Mouse (Mus musculus) CH12.LX (cell line): ENCODE measurements around the gene Zfp987.
"Not testable (repeated sequence)": the region's sequence is repeated elsewhere in the genome, so short reads cannot be mapped to it uniquely, and the experiment has no call there.

ENCODE experiments used
- CTCF ChIP-seq, 2 experiments: IDR thresholded peaks in 1 of 2; conservative IDR thresholded peaks in 1 of 2; 2 replicates each; pipeline ENCODE4 v1.5.1; 2011 to 2012; ENCODE audit warnings: low read depth in 2 of 2, low read length in 2 of 2, improper control_type of control experiment in 1 of 2, inconsistent platforms in 1 of 2, mild to moderate bottlenecking in 1 of 2, moderate library complexity in 1 of 2
- ELF1 ChIP-seq: IDR thresholded peaks from 2 replicates; pipeline ENCODE4 v1.6.1; 2014; ENCODE audit warnings: low read depth, mild to moderate bottlenecking, inconsistent platforms, low read length, improper control_type of control experiment
- IRF4 ChIP-seq: IDR thresholded peaks from 2 replicates; pipeline ENCODE4 v1.6.1; 2014; ENCODE audit warnings: low read depth, mild to moderate bottlenecking, inconsistent platforms, low read length, improper control_type of control experiment

DNA sequence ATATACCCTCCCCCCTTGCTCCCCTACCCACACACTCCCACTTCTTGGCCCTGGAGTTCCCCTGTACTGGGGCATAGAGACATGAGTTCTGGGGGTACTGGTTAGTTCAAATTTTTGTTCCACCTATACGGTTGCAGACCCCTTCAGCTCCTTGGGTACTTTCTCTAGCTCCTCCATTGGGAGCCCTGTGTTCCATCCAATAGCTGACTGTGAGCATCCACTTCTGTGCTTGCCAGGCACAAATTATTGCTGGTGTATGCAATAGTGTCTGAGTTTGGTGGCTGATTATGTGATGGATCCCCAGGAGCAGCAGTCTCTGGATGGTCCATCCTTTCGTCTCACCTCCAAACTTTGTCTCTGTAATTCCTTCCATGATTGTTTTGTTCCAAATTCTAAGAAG is 43.7 kb upstream of the Zfp987 start:
- TF ChIP-seq CTCF (conservative IDR thresholded peaks at IDR 0.05 in 1 of 2, IDR thresholded peaks at IDR 0.05 in 1 of 2; ENCODE audit: low read depth in 2 of 2, low read length in 2 of 2); IRF4; ELF1: not testable (repeated sequence)
